Mouse (Mus musculus) T-helper 1 cell (primary cell): Measurements from ENCODE around the gene Lrrc32.

Experiments used
- in situ Hi-C: fragments of 300-600 bp; cut with MboI, MseI; formaldehyde crosslinking; loops from one replicate; pipeline ENCODE4 v1.15.1; 2025; ENCODE audit warnings: high pct_unique_total_duplicates

Gene Lrrc32

DNA sequence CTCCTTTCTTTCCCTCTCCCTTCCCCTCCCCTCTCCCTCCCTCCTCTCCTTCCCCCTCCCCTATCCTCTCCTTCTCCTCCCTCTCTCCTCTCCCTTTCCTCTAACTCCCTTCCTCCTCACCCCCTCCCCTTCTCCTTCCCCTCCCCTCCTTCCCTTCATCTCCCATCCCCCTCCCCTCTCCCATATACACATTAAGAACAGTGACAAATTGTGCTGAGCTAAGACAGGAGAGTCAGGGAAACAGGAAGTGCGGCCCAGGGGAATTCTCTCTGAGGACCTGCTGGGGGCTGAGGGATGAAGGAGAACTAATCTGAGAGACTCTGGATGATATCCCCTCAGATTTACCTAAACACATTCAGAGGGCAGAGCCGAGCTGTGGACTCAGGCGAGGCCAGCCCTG lies 16.6 kb downstream of the Lrrc32 start:
- in situ Hi-C loops, result no loop called here

GRCm38 (mm10) chr7:98510961-98511958 lies 22.2 kb downstream of the Lrrc32 start:
- in situ Hi-C loops, result no loop called here

DNA sequence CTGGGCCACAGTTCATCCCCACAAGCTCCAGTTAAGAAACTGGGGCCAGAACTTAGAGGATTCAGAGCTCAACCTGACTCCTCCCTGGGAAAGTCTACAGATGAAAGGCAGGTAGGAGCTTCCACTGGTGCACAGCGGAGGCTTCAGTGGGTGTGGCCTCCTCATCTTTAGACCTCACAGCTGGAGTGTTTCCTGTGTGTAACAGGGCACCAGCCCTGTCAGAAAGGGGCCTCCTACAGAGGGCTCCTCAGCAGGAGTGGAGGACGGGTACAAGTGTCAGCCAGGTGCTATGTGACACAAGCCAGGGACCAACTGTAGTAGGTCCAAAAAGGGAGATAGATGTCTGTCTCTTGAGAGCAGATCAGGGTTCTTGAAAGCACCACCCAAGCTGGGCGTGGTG lies 24.2 kb downstream of the Lrrc32 start:
- in situ Hi-C loops, result no loop called here

DNA sequence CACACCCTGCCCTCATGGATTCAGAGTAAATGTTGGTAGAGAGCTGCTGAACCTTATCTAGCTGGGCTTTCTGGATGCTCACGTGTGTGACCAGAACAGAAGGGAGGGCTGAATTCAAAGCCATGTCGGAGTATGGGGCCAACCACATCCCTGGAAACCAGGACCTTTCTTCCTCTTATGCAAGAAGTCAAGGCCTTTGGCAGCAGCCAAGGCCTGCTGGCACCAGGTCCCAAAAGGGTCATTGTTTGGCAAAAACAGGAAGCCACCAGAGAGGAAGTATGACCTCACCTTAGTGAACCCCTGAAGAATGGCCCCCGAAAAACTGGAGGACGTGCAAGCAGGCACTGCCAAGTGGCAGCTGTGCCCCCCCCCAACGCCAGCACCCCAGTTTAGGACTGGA lies 33.5 kb downstream of the Lrrc32 start:
- in situ Hi-C loops, result no loop called here

DNA sequence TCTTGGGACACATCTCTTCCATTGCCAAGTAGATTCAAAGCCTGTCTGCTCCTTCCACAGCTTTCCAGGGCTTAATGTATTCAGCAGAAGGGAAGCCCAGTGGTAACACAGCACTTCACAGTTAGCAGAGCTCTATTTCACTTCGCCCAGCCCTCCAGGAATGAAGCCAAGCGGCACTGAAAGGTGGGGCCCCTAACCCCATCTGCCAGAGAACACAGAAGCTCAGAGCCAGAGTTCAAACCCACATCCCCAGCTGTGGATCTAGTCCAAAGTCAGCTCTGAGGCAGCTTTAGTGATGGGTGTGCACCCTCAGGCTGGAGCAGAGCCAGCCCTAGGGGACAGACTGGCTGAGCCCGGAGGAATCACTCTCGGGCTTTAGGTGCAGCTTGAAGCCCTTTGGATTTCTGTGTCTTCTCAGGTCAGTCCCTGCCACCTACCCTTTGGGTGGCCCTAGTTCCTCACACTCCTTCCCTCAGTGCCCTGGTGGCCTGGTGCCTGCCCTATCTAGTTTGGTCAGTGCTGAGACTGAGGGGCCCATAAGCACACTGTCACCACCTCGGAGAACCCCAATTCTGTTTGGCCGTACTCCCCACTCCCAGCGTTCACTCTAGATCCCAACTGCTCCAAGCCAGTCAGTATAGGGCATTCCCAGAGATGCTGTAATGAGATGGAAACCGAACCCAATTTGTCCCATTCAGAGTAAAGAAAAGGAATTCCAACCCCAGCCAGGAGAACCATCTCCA lies 34.2 kb downstream of the Lrrc32 start:
- in situ Hi-C loops, result no loop called here

DNA sequence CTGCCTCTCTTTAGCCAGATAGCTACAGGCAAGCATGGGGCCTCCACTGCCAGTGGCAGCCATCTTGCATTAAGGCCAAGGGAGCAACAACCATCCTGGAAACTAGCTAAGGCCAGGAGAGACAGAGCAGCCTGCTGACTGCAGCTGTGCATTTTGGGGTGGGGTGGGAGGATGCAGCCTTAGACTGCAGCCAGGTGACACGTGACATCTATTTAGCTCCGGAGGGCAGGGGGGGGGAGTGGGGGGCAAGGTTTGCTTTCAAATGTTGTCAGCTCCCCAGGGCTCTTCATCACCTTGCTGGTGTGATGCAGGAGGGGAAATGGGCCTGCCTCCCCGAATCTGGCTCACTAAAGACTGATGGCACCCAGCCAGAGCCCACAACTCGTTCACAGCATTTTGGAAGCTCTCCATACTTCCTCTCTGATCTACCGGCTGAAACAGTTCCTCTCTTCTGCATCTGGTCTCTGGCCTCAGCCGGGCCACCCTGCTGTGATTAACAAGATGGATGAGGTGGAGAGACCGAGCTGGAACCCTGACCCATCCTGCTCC lies 34.8 kb downstream of the Lrrc32 start:
- in situ Hi-C loops, result no loop called here

DNA sequence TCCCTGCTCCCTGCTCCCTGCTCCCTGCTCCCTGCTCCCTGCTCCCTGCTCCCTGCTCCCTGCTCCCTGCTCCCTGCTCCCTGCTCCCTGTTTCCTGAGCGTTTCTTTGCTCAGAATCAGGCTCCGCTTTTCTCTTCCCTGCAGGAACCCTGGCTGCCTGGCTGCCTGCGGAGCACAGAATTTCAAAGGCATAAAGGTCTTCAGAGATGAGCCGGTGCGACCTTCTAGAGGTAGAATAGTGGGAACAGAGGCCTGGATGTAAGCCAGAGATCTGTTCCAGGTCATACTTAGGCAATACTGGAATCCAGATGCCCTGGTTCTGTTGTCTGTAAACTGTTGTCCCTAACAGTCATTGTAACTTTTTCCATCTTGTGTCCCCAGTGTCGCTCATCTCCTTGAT lies 35.3 kb downstream of the Lrrc32 start:
- in situ Hi-C loops, result no loop called here

DNA sequence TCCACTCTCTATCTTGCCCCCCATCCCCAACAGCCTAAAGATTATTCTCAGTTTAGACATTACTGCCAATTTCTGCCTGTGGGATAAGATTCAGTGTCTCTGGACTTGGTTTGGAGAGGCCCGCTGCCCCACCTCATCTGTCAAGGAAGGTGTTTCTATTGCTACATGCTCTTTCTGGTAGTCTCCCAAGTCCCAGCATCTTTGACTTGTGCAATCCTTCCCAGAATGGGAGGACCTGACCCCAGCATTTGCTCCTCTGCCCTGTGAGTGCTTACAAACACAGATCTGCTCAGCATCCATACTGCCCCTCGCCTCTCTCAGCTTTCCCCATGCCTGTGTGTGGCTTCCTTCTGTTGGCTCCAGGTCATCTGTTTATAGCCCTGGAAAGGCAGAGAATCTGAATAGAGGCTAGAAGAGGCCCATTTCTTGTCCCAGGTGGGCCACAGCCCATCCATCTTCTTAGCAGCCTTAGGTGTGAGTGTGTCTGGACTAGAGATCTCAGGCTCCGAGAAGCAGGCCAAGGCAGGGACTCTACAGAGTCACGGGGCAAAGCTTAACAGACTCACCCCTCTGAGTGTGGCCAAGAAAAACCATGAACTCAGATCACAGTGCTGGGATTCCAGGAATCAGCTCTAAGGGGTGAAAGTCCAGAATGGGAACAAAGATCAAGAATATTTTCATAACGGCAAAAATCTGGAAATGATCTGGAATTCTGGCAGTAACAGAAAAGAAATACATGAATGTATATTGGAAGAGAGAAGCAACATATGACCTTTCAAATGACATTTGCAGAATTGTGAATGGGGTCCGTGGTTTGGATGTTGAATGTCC lies 36.0 kb downstream of the Lrrc32 start:
- in situ Hi-C loops, result no loop called here

DNA sequence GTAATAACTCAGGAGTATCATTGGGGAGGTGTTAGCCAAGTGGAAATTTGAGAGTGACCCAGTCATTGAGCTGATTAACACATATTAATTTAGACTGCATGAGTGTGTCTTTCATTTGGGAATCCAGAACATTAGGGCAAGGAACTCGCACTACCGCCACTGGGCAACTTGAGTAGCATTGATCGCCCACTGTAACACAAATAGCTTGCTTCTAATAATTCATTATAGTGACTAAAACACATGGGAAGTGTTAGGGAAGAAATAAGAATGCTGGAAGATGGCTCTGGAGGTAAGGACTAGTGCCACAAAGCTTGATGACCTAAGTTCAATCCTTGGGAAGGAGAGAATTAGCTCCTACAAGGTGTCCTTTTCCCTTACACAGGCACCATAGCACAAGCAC lies 38.0 kb downstream of the Lrrc32 start:
- in situ Hi-C loops, result no loop called here

- in situ Hi-C loops, result no loop called here
These were observed 42.5 kb downstream of the Lrrc32 start for GRCm38 (mm10) chr7:98531612-98532011.

GRCm38 (mm10) chr7:98532981-98533380 lies 43.9 kb downstream of the Lrrc32 start:
- in situ Hi-C loops, result no loop called here

DNA sequence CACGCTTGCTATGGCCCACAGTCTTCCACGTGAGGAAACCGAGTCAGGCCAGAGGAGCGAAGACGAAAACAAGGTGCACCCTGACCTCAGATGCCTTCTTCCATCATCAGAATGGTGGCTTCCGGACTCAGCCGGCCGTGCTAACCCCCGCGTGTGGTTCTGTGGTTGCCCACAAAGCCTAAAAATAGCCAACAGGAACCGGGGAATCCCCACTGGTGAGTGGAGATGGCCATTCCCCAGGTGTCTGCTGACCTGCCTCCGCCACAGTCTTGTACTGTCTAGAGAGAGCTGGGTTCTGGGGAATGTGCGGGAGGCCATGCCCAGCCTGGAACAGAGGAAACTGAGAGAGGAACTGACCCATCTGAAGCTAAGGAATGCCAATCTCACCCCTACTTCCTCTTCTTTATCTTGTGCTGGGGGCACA lies 45.4 kb downstream of the Lrrc32 start:
- in situ Hi-C loops, result no loop called here

DNA sequence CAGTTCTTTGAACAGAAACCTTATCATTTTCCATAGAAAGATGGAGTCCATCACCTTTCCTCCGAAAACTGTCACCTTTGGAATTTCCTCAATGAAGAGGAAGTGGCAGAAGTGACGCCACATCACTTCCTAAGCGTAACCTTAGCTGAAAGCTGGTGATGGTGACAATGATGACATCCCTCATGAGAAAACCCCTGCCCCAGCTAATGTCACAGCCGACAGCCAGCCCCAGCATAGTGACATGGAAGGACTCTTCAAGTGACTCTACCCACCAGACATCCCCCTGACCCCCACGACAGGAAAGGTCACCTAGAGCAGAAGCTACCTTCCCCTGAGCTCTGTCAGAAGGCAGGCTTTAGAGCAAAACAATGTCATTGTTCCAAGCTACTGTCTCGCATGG lies 46.1 kb downstream of the Lrrc32 start:
- in situ Hi-C loops, result no loop called here

- in situ Hi-C loops, result no loop called here
These were observed 46.8 kb downstream of the Lrrc32 start for GRCm38 (mm10) chr7:98535882-98536281.

- in situ Hi-C loops, result no loop called here
These were observed 48.3 kb downstream of the Lrrc32 start for GRCm38 (mm10) chr7:98537210-98537966.

DNA sequence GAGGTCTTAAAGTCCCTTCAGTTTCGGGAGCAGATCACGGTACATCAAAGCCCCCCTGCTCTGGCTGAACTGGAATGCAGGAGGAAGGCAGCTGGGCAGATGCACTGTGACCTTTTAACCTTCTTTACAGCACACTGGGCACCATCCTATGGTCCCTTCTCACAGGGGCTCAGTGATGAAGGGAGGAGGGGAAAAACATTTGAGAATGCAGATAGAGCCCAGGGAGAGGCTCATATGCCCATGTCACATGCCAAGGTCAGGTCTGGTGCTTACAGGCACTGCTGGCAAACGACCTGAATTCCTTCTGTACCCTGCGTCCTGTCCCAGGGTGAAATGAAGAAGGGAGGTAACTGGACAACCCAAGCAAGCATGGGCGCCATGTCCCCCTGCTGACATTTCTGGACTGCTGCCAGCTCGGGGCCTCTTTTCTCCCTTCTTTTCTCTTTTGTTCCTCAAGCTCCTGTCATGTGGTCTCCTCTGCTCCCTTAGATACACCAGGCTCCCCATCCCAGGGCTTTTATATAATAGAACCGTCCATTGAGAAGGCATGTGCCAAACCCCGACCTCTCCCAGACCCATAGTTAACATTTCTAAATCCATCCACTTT lies 49.0 kb downstream of the Lrrc32 start:
- in situ Hi-C loops, result no loop called here

GRCm38 (mm10) chr7:98540879-98541278 lies 51.8 kb downstream of the Lrrc32 start:
- in situ Hi-C loops, result no loop called here

DNA sequence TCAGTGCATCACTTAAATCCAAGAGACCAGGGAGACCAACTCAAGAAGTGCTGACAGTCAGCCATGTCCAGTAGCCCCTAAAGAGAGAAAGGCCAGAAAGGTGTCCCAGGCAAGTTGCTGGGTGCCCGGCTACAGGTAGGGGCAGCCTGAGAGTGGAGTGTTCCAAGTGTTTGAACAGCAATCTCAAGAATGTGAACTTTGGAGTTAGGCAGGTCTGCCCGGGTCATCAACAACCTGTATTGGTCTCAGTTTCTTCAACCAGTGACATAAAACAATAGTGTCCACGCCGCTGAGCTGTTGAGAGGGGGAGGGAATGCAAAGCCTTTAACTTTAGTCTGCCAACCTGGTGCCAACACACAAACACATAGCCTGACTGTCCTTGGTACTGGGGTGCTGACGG lies 52.5 kb downstream of the Lrrc32 start:
- in situ Hi-C loops, result no loop called here

DNA sequence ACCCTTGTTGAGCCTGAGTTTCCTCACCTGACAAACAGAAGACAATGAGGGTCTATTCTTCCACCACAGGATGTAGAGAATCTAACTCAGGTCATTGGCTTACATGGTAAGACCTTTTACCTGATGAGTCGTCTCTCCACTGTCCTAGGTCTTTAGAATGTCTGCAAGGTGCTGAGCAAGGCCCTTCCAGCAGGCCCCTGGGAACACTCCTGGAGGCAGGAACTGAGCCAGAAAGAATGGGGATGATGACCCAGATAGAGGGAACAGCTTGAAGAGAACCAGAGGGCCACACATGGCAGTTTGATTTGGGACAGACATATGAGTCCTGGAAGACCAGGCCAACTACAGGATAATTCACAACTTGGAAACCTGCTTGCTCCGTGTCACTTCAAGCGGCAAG lies 53.2 kb downstream of the Lrrc32 start:
- in situ Hi-C loops, result no loop called here

DNA sequence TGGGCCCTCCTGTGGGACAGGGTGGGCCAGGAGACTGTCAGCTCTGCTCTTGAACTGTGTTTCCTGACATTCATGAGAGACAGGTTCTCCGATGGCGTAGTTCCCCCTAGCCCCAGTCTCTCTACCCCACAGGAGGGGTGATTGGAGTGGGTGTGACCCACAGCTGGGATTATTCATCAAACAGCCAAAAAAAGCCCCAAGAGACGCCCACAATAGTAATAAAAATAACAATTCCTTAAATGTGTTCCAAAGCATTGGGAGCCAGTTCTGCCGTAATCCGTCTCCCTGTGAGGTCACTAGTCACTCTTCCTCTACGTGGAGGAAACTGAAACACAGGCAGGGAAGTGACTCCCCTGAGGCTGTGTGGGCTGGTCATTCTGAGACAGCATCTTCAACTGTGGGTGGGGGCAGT lies 53.7 kb downstream of the Lrrc32 start:
- in situ Hi-C loops, result no loop called here
